Mouse (Mus musculus) kidney, postnatal 25 days (tissue): ENCODE measurements at regions not wholly inside any gene's neighbourhood (a gene's known extent, or its start where the extent isn't known, plus 50 kb on each side); places are given as distances from the start of the nearest gene placed in this dataset.
A peak's percentile ranks its signal among the peaks of the same experiment; 100 is the strongest.

ENCODE experiments used
- DNase-seq, 2 experiments: peaks; one replicate each; pipeline ENCODE4 v3.0.0; 2021; ENCODE audit warnings: mixed read lengths in 2 of 2

- no peak for DNase-seq
Observed at GRCm38 (mm10) chr12:7670114-7670513, 307.3 kb upstream of the Apob start.

GRCm38 (mm10) chr12:7670561-7670960, 306.9 kb upstream of the Apob start:
- DNase-seq = no peak

GRCm38 (mm10) chr12:7691996-7692395, 285.5 kb upstream of the Apob start:
- DNase-seq = no peak

GRCm38 (mm10) chr12:7698324-7698944, 279.0 kb upstream of the Apob start:
- no peak for DNase-seq

- DNase-seq = no peak
Observed at GRCm38 (mm10) chr12:7709102-7709501, 268.3 kb upstream of the Apob start.

- no peak for DNase-seq
Observed at GRCm38 (mm10) chr12:7709872-7710271, 267.6 kb upstream of the Apob start.

GRCm38 (mm10) chr12:7715091-7715490, 262.4 kb upstream of the Apob start:
- no peak for DNase-seq

- no peak for DNase-seq
Observed at GRCm38 (mm10) chr12:7718556-7718955, 258.9 kb upstream of the Apob start.

GRCm38 (mm10) chr12:7719080-7719479, 258.4 kb upstream of the Apob start:
- DNase-seq = no peak

- no peak for DNase-seq
Observed at GRCm38 (mm10) chr12:7724992-7725391, 252.5 kb upstream of the Apob start.

- no peak for DNase-seq
Observed at GRCm38 (mm10) chr12:7738020-7738419, 239.4 kb upstream of the Apob start.

- DNase-seq = no peak
Observed at GRCm38 (mm10) chr12:7738629-7739351, 238.7 kb upstream of the Apob start.

- no peak for DNase-seq
Observed at GRCm38 (mm10) chr12:7739352-7739994, 238.0 kb upstream of the Apob start.

- DNase-seq = no peak
Observed at GRCm38 (mm10) chr12:7746708-7747107, 230.7 kb upstream of the Apob start.

GRCm38 (mm10) chr12:7749319-7750238, 227.9 kb upstream of the Apob start:
- DNase-seq = no peak

GRCm38 (mm10) chr12:7754861-7755260, 222.6 kb upstream of the Apob start:
- no peak for DNase-seq

GRCm38 (mm10) chr12:7764795-7765697, 212.4 kb upstream of the Apob start:
- DNase-seq = no peak

GRCm38 (mm10) chr12:7774127-7774526, 203.3 kb upstream of the Apob start:
- DNase-seq = no peak

- no peak for DNase-seq
Observed at GRCm38 (mm10) chr12:7776335-7776734, 201.1 kb upstream of the Apob start.

GRCm38 (mm10) chr12:7777220-7778055, 200.0 kb upstream of the Apob start:
- DNase-seq = peak; percentile 34 to 73

- peak in 1 of 2 experiments; percentile 57 for DNase-seq
Observed at GRCm38 (mm10) chr12:7778056-7778440, 199.4 kb upstream of the Apob start.
